Mouse (Mus musculus) MEL (cell line): ENCODE results near the gene Phf23.

Experiments
- CHD1 ChIP-seq: IDR thresholded peaks from 2 replicates; pipeline ENCODE4 v1.6.1; 2012; ENCODE audit warnings: low read depth, mild to moderate bottlenecking, inconsistent platforms, low read length, improper control_type of control experiment
- CTCF ChIP-seq, 3 experiments: IDR thresholded peaks in 2 of 3; conservative IDR thresholded peaks in 1 of 3; 2 replicates each; pipeline ENCODE4 v1.5.1; 2011 to 2012; ENCODE audit warnings: low read length in 3 of 3, low read depth in 2 of 3, mild to moderate bottlenecking in 2 of 3, improper control_type of control experiment in 1 of 3, inconsistent platforms in 1 of 3, mixed read lengths in 1 of 3, moderate library complexity in 1 of 3; ENCODE audit not compliant: control insufficient read depth in 1 of 3, insufficient read depth in 1 of 3, poor library complexity in 1 of 3, severe bottlenecking in 1 of 3
- ELF1 ChIP-seq: IDR thresholded peaks from 2 replicates; pipeline ENCODE4 v1.6.1; 2014; ENCODE audit warnings: low read depth, mild to moderate bottlenecking, inconsistent platforms, low read length, improper control_type of control experiment, moderate library complexity
- HCFC1 ChIP-seq: IDR thresholded peaks from 2 replicates; pipeline ENCODE4 v1.6.1; 2012; ENCODE audit warnings: low read depth, mild to moderate bottlenecking, inconsistent platforms, low read length, improper control_type of control experiment, moderate library complexity
- NRF1 ChIP-seq: IDR thresholded peaks from 2 replicates; pipeline ENCODE4 v1.6.1; 2014; ENCODE audit warnings: low read depth, mild to moderate bottlenecking, inconsistent platforms, low read length, improper control_type of control experiment, moderate library complexity; ENCODE audit not compliant: poor library complexity, insufficient read depth, severe bottlenecking
- ZC3H11A ChIP-seq: IDR thresholded peaks from 2 replicates; pipeline ENCODE4 v1.6.1; 2012; ENCODE audit warnings: low read depth, mild to moderate bottlenecking, inconsistent platforms, low read length, improper control_type of control experiment
- ZMIZ1 ChIP-seq: IDR thresholded peaks from 2 replicates; pipeline ENCODE4 v1.6.1; 2012; ENCODE audit warnings: low read depth, mild to moderate bottlenecking, inconsistent platforms, low read length, improper control_type of control experiment, moderate library complexity

DNA sequence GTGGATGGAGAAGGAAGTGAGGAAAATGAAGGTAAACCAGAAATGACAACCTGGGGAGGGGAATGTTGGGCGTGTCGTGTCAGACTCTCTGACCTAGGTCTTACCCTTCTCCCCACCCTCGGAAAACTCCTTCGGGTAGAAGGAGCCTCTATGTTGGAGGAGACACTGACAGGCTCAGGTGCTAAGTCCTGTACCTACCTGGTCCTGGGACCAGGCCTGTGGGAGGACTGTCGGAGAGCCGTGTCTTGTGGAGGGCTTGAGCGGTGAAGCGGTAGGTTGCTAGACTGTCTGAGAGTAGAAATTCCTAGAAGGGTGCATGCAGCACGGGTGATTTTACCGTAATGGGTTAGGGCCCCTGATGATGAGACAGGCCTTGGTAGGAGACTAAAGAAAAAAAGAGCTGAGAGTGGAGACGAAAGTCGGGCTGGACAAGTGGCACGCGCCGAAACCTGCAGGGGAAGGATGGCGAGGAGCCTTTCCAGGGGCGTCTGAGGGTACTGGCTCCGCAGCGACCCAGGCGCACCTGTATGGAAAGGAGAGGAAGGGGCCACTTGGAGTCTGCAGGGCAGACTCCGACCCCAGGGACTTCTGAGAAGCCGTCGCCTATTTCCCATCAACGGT is 30.8 kb upstream of the Phf23 start, which contains the start of gene Cldn7:
- TF ChIP-seq ZMIZ1 (no peak), CTCF (IDR thresholded peaks at IDR 0.05 in 2 of 3, conservative IDR thresholded peaks at IDR 0.05 in 1 of 3; ENCODE audit: control insufficient read depth in 1 of 3, insufficient read depth in 1 of 3, low read depth in 2 of 3, low read length in 3 of 3, poor library complexity in 1 of 3, severe bottlenecking in 1 of 3) (no peak), HCFC1 (no peak), NRF1 (no peak), ZC3H11A (no peak), CHD1 (no peak), ELF1 (no peak)
